Mouse (Mus musculus): ENCODE data around the gene Hist2h2ac.
"Not testable (repeated sequence)": the region's sequence is repeated elsewhere in the genome, so short reads cannot be mapped to it uniquely, and the experiment has no call there.

Hist2h2ac gene

DNA sequence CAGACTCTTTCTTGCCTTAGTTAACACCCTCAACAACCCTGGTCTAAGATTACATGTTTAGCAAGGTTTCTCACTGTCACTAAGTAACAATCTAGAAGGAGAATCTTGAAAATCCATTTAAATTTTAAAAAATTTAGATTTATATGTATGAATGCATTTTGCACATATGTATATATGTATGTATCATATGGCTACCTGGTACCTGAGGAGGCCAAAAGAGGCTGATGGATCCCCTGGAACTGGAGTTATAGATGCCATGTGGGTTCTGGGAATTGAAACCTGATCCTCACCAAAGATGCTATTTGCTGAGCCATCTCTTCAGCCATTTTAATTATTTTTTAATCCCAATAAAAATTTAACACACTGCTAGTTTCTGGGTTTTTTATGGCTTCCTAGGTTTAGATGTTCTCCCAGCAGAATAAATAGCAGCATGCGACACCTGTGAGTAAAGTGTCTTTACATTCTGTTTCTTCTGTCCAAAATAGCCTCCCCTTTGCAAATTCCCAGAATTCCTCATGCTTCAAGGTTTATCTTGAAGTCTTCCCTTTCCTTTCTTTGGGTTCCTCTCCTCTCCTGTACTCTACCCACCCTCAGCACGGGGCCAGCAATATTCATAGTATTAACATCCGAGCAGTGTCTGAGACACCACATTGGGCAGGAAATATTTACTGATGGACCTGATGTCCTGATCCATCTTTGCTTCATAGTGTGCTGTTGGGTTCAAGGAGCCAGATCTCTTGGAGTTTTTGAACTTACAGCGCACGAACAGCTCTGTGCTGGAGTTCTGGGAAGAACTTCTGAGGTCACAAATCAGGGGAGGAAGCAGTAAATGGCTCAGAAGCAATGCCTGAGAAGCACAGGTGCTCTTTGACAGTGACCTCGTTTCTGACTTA is 27.7 kb upstream of the Hist2h2ac start:
- no peak for DNase-seq (ENCODE audit: low spot score)

- no peak for DNase-seq (ENCODE audit: low spot score)
Measured at GRCm38 (mm10) chr3:96247356-96248140, 26.9 kb upstream of the Hist2h2ac start.

DNA sequence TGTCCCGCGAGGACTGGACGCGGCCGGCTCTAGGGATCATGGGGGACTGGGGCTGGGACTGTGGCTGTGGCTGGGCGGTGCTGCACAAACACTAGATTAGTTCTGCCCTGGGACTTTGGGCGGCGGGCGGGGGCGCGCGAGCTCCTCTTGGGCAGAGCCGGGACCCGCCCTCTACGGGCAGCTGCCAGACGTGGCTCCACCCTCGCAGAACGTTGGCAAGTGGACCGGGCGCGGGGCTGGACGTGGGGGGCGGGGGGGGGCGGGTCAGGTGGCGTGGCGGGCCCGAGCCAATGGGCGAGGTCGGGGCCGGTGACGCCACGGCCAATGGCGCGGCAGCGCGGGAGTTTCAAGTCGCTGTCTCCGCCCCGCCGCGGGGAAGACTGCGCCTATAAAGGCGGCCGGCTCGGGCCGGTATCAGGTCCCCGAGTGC is 25.8 kb upstream of the Hist2h2ac start, which contains the start of gene Hist2h3c1:
Hist2h3c1 (plus strand) TSS at position 259 of the 430 bp plus-strand sequence.
- DNase-seq (ENCODE audit: low spot score) = not testable (repeated sequence)

DNA sequence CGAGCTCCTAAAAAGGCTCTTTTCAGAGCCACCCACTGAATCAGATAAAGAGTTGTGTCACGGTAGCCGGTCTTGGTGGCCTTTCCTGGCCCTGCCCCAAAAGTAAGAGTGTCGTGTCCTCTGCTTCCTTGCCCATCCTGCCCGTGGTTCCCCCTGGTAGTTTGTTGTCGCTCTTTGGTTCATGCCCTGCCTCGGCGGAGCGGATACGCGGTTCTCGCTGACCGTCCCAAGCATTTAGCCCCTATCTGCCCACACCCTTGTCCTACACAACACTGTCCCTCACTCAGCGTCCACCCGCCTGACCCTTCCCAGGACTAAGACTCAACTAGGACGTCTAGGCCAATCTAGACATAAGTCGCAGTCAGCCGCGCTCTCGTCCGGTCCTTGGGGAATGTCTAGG is 25.3 kb upstream of the Hist2h2ac start:
- not testable (repeated sequence) for DNase-seq (ENCODE audit: low spot score)

GRCm38 (mm10) chr3:96245003-96245886 is 24.6 kb upstream of the Hist2h2ac start, which contains the start of gene Hist2h2aa1:
Gene Hist2h2aa1, plus strand, starts transcription at chr3:96245497.
- peak; percentile 79 for DNase-seq (ENCODE audit: low spot score)

GRCm38 (mm10) chr3:96243921-96244572 is 23.4 kb upstream of the Hist2h2ac start:
- DNase-seq (ENCODE audit: low spot score) = no peak

DNA sequence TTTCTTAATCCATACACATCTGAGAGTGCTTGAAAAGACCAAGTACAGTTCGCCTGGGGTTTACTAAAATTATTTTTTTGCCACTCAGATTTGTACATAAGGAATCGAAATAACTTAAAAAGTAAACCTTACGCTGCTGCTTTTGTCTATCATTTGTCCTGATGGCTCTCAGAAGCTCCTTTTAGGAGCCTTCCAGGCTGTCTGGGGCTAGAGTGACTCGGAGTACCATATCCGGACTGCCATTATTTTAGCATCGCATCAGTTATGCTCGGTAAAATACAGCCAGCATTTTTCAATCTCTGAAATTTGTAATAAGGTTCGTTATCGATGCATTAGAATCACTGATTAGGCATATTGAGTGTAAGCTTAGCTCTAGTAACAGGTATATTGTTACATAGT is 20.1 kb upstream of the Hist2h2ac start:
- no peak for DNase-seq (ENCODE audit: low spot score)

DNA sequence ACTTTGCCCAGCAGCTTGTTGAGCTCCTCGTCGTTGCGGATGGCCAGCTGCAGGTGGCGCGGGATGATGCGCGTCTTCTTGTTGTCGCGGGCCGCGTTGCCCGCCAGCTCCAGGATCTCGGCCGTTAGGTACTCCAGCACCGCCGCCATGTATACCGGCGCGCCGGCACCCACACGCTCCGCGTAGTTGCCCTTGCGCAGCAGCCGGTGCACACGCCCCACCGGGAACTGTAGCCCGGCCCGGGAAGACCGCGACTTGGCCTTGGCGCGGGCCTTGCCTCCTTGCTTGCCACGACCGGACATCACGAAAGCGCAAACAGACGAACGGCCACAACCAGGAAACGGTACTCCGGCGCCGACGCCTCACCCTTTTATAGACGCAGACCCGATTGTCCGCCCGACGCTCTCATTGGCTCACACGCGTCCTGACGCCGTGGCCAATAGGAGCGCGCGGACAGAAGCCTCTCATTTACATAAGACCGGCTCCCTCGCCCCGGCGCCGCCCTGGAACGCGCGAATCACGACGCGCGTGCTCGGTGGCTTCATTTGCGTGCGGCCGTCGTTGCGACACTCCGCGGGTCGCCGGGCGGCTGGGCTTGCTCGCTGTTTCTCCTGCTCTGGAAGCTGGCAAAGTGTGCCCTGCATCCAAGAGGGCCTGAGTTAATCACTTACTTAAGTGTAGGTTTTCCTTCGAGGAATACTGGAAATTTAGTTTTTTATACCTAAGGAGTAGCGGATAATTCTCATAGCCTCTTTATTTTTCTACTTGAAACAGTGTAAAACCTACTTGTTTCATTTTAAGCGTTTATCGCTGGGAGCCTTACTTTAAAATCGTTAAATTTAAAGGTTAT is 19.5 kb upstream of the Hist2h2ac start, which contains the start of gene Hist2h2aa2:
Hist2h2aa2 (minus strand) TSS at position 328 of the 850 bp plus-strand sequence.
- DNase-seq (ENCODE audit: low spot score) = peak; percentile 96

DNA sequence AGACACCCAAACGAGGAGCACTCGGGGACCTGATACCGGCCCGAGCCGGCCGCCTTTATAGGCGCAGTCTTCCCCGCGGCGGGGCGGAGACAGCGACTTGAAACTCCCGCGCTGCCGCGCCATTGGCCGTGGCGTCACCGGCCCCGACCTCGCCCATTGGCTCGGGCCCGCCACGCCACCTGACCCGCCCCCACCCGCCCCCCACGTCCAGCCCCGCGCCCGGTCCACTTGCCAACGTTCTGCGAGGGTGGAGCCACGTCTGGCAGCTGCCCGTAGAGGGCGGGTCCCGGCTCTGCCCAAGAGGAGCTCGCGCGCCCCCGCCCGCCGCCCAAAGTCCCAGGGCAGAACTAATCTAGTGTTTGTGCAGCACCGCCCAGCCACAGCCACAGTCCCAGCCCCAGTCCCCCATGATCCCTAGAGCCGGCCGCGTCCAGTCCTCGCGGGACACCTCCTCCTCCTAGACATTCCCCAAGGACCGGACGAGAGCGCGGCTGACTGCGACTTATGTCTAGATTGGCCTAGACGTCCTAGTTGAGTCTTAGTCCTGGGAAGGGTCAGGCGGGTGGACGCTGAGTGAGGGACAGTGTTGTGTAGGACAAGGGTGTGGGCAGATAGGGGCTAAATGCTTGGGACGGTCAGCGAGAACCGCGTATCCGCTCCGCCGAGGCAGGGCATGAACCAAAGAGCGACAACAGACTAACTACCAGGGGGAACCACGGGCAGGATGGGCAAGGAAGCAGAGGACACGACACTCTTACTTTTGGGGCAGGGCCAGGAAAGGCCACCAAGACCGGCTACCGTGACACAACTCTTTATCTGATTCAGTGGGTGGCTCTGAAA is 18.5 kb upstream of the Hist2h2ac start, which contains the start of gene Hist2h3c2:
Hist2h3c2 (minus strand) TSS at position 174 of the 840 bp plus-strand sequence.
- DNase-seq (ENCODE audit: low spot score) = not testable (repeated sequence)

- no peak for DNase-seq (ENCODE audit: low spot score)
Measured at GRCm38 (mm10) chr3:96237904-96238511, 17.3 kb upstream of the Hist2h2ac start.

GRCm38 (mm10) chr3:96237335-96237903 is 16.7 kb upstream of the Hist2h2ac start:
- no peak for DNase-seq (ENCODE audit: low spot score)

- DNase-seq (ENCODE audit: low spot score) = no peak
Measured at GRCm38 (mm10) chr3:96236834-96237334, 16.2 kb upstream of the Hist2h2ac start.

DNA sequence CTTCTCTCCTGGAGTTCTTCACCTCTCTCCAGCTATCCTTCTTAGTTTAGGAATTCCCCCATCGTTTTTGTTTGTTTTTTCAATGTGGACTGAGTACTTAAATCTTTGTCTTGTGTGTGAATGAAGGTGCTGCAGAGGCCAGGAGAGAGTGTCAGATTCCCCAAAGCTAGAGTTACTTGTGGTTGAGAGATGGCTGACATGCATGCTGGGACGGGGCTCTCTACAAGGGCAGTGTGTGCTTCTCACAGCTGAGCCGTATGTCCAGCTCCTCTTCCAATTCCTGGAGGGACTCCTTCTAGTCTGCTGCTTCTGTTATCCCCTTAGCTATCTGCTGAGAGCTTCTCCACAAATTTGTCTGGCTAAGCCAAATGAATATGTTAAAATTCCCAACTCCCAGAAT is 15.2 kb upstream of the Hist2h2ac start:
- DNase-seq (ENCODE audit: low spot score) = no peak

GRCm38 (mm10) chr3:96234914-96235313 is 14.2 kb upstream of the Hist2h2ac start:
- no peak for DNase-seq (ENCODE audit: low spot score)

DNA sequence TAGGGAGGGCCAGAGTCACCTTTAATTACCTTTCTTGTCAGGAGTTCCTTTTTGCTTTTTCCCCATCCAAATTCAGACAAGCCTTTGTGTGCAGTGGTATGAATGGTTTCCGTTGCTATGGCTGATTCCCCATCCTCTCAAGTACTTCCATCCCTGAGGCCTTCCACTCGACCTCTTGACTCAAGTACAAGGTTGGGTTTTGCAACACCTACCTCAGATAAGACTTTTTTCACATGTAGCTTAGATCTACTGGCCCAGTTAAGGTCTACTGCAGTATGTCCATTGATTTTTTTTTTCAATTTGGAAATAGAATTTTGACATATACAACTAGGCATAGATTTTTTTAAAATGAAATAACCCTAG is 11.1 kb upstream of the Hist2h2ac start:
- no peak for DNase-seq (ENCODE audit: low spot score)

- no peak for DNase-seq (ENCODE audit: low spot score)
Measured at GRCm38 (mm10) chr3:96230910-96231757, 10.5 kb upstream of the Hist2h2ac start.

DNA sequence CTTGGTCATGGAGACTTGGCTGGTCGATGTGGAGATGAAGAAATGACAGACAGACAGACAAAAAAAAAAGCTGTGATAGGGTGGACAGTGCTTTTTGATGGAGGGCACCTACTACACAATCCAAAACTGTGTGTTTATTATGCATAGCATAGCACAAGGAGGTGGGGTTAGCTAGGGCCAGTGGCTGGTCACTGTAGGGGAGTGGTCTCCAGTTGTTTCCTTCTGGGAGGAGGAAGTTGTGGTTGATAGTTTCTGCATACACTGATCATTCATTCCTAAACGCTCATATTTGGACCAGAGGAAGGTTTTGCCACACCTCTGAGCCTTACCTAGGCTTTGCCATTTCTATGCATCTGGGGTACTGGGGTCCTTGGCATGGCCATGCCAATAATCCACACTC is 9.7 kb upstream of the Hist2h2ac start:
- no peak for DNase-seq (ENCODE audit: low spot score)

Data from ovary, postnatal 10 days (tissue).